Mouse (Mus musculus): ENCODE results near the gene Ccr10. TPM values are rescaled to one million over a fixed set of nuclear protein-coding genes. Genes with fewer than 3 reads are reported as not detected.

Ccr10 gene
- 0.16 TPM in 1 of 2 replicates, not detected in the other for polyA plus RNA-seq (2016; fragmentation: Nextera tagmentation; extraction: Ambion mirVana)

DNA sequence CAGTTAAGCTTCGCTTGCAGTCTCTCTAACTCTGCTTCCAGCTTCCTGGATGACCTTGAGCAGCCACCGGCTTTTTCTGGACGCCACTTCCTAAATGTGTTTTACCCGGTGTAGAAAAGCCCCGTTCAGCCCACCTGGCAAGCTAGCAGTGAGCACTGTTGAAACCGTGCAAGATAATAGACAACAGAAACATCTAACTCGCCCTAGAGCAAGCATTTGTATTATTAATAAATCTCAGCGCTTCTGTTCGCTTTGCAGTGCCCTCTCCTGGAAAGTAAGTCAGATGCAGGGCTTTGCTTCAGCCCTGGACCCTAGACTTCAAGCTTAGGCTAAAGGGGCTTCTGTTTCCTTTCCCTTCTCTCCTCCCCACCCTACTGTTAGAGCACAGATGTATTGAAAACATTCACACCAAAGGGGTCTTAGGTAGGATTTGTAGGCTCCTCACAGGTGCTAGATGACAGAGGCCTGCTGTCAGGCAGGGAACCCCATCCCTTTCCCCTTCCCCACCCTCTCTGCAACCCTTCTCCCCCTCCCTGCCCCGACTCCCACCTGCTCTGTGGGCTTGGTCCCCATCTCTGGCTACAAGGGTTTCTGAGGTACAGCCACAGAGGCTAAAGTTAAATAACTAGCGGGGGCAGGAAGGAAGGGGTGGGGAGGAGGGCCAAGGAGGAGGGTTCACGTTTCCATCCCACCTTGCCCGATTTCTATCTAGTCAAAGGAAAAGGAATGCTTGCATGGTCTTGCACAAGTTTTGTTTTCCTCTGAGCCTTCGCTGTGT is at the start of gene Ccr10:
Gene Ccr10 (minus strand): TSS at position 593 of the 778 bp plus-strand sequence.
- peak within 1 kb of the TSS; percentile 55 for H3K4me3 ChIP-seq
- peaks cover 81% of the 10 kb centered on the region for H3K4me1 ChIP-seq
- no peaks in the 10 kb centered on the region for H3K9me3 ChIP-seq
- peaks cover 85% of the 10 kb centered on the region for H3K27me3 ChIP-seq (replicated peaks; ENCODE audit: low read depth, poor library complexity, severe bottlenecking)
- no peak for DNase-seq (ENCODE audit: low spot score)
- no peaks in the 10 kb centered on the region for H3K36me3 ChIP-seq (replicated peaks)
- H3K27ac ChIP-seq (replicated peaks), result no peak within 1 kb of the TSS
- 20% methylated on average over 14 of the region's 14 CpGs for WGBS

DNA sequence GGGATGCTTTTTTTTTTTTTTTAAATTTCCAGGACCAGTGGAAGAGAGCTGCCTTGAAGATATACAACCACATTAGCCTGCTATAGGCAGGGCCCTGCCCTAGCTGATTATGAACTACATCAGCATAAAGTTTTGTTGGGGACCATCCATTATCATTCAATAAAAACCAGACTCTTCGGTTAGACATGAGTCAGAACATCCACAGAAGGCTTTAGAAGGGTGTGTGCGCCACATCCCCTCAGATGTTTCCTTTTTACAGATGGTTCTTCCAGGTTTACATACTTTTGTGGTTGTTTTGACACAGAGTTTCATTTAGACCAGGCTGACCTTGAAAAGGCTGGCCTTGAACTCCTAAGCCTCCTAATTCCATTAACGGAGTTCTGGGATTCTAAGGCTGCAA is 49.1 kb upstream of the Ccr10 start:
- no peak for DNase-seq (ENCODE audit: low spot score)
- Histone ChIP-seq H3K27me3 (replicated peaks; ENCODE audit: low read depth, poor library complexity, severe bottlenecking) (0 out of 2 replicates have a peak, but pooled peaks cover 5% of the 10 kb centered on the region), H3K27ac (replicated peaks) (no peak overlapping the region), H3K36me3 (replicated peaks) (no peaks in the 10 kb centered on the region), H3K9me3 (no peaks in the 10 kb centered on the region), H3K4me1 (peaks cover 19% of the 10 kb centered on the region), H3K4me3 (no peak overlapping the region)
- WGBS, result 95% methylated on average over 3 of the region's 3 CpGs

DNA sequence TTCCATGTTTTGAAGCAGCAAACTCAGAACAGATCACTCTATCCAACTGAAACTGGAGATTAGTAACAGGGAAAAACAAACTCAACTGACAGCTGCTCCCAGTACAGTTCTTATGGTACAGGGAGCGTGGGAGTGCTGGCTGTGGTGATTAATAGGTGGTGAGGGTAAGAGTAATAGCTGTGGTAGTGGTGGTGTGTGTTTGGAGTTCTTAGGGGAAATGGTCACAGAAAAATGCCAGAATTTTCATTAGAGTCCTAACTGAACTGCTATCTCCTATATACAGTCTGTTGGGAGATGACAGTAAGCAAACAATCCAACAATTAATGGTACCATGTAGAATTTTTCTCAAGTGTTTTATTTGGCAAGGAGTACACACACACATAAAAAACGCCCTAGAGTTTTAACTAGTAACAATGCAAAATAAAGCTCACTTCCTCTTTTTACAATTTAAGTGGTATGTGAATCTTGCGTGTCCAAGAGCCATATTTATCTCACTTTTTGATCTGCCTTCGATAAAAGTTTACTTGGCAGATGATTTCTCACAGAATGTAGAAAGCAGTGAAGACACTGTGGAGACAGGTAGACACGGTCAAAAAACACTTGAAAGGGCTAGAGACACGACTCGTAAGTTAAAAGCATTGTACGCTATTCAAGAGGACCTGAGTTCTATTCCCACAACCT is 46.2 kb upstream of the Ccr10 start:
- Histone ChIP-seq H3K9me3 (no peaks in the 10 kb centered on the region), H3K36me3 (replicated peaks) (no peaks in the 10 kb centered on the region), H3K4me3 (no peak overlapping the region), H3K4me1 (peaks cover 14% of the 10 kb centered on the region), H3K27ac (replicated peaks) (no peak overlapping the region), H3K27me3 (replicated peaks; ENCODE audit: low read depth, poor library complexity, severe bottlenecking) (no peaks in the 10 kb centered on the region)
- DNase-seq (ENCODE audit: low spot score), result no peak
- 89% methylated on average over 8 of the region's 8 CpGs for WGBS

DNA sequence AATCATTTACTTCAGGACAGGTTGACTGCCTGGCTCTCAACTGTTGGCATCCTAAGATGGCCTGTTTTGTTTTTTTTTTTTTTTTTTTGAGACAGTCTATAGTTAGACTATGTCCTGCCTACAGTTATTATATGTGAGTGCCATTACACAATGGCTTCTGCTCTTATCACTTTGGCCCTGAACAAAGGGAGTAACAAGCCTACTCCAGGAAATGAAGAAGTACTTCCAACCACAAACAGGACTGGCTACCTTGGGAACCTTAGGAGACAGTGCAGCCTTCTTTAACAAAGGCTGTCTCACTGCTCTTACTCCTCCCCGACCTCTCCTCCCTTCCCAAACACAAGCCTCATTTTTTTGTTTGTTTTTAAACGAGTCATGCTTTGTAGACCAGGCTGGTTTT is 45.6 kb upstream of the Ccr10 start:
- H3K27me3 ChIP-seq (replicated peaks; ENCODE audit: low read depth, poor library complexity, severe bottlenecking), result no peaks in the 10 kb centered on the region
- DNase-seq (ENCODE audit: low spot score), result no peak
- no peaks in the 10 kb centered on the region for H3K9me3 ChIP-seq
- H3K4me3 ChIP-seq, result no peak overlapping the region
- no peak overlapping the region for H3K27ac ChIP-seq (replicated peaks)
- H3K4me1 ChIP-seq, result peaks cover 8% of the 10 kb centered on the region; the same call in 1 of the 2 replicates
- 0 out of 2 replicates have a peak, but pooled peaks cover under 1% of the 10 kb centered on the region for H3K36me3 ChIP-seq (replicated peaks)
- WGBS, result 57% methylated on average over 2 of the region's 2 CpGs

DNA sequence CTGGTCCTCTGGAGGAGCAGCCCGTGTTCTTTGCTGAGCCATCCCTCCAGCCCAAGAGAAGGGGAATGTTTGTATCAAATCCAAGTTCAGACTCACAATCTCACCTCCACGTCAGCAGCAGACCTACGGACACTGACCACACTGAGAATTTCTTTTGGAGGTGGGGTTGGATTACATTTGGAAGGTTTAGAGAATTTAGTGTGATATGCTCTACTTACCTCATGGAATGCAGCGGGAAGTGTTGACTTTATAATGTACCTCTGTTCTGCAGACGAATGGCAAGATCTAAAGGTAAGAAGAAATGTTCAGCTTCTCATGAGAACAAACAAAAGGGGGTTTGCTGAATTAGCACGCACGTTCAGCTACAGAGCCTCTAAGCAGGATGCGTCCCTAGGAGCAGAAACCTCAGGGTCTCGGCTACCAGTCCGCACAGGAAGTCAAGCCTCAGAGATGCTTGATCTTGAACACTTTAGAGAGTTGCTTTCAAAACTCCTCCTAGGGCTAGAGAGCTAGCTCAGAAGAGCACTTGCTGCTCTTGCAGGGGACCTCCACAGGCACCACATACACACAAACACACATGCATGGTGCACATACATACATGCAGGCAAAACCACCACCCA is 43.3 kb upstream of the Ccr10 start:
- H3K9me3 ChIP-seq, result no peaks in the 10 kb centered on the region
- H3K4me1 ChIP-seq, result no peaks in the 10 kb centered on the region
- peaks cover 24% of the 10 kb centered on the region for H3K36me3 ChIP-seq (replicated peaks)
- DNase-seq (ENCODE audit: low spot score), result no peak
- 84% methylated on average over 10 of the region's 10 CpGs for WGBS
- H3K27me3 ChIP-seq (replicated peaks; ENCODE audit: low read depth, poor library complexity, severe bottlenecking), result no peaks in the 10 kb centered on the region
- H3K4me3 ChIP-seq, result no peak overlapping the region
- no peak overlapping the region for H3K27ac ChIP-seq (replicated peaks)

DNA sequence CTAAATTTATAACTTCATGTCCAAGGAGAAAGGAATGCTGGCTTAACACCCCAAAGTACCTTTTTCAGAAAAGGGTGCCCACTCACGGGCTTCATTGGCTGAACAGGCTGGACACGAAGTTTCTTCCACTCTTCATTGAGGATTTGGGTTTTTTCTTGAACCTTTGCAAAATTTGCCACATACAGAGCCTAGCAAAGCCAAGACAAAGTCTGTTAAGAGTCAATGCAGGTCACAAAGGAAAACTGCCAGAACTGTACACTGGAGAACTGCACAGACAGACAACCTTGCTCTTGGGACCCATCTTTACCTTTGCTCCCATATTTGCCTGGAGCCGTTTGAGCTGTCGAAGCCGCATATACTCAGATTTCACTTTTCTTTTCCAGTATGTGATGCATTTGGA is 41.7 kb upstream of the Ccr10 start:
- H3K4me1 ChIP-seq, result no peaks in the 10 kb centered on the region
- no peak overlapping the region for H3K4me3 ChIP-seq
- no peak for DNase-seq (ENCODE audit: low spot score)
- no peaks in the 10 kb centered on the region for H3K27me3 ChIP-seq (replicated peaks; ENCODE audit: low read depth, poor library complexity, severe bottlenecking)
- H3K36me3 ChIP-seq (replicated peaks), result peaks cover 35% of the 10 kb centered on the region
- WGBS, result 84% methylated on average over 5 of the region's 5 CpGs
- H3K27ac ChIP-seq (replicated peaks), result no peak overlapping the region
- H3K9me3 ChIP-seq, result no peaks in the 10 kb centered on the region

DNA sequence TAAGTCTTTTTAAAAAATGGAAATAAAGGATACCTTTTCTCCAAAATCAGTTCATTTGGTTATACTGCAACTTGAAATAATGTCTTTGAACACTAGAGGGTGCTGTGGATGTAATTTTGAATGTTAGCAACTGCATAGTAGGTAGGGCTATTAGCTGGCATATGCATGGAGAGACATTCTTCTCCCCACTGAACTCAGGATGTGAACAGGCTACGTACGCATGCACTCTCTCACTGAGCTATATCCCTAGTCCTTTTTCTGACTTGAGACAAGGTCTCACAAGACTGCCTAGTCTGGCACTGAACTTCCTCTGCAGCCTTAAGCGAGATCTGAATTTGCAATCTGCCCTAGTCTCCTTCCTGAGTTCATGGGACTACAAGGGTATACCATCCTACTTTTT is 36.7 kb upstream of the Ccr10 start:
- no peak overlapping the region for H3K4me3 ChIP-seq
- DNase-seq (ENCODE audit: low spot score), result no peak
- no peaks in the 10 kb centered on the region for H3K27me3 ChIP-seq (replicated peaks; ENCODE audit: low read depth, poor library complexity, severe bottlenecking)
- no peaks in the 10 kb centered on the region for H3K4me1 ChIP-seq
- no peaks in the 10 kb centered on the region for H3K9me3 ChIP-seq
- WGBS, result 55% methylated on average over 3 of the region's 3 CpGs
- H3K36me3 ChIP-seq (replicated peaks), result peaks cover 63% of the 10 kb centered on the region
- H3K27ac ChIP-seq (replicated peaks), result no peak overlapping the region

DNA sequence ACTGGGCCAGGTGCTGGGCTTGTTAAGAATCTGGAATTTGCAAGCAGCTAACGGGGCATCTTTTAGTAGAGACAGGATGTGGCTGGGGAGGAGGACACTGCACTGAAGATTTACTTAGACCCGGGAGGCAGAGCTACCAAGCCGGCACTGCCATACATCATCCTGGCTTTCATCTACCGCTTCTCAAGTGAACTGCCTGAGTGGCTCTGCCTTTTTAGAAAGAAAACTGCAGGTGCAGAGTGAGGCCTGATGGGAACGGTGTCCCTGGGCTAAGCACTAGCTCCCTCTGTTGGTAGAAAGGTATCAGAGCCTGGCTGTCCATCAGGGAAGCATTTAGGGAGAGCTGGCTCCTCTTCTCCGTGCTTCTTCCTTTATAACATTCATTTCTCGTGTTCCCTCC is 25.7 kb upstream of the Ccr10 start:
- Histone ChIP-seq H3K9me3 (no peaks in the 10 kb centered on the region), H3K27me3 (replicated peaks; ENCODE audit: low read depth, poor library complexity, severe bottlenecking) (no peaks in the 10 kb centered on the region), H3K4me1 (no peaks in the 10 kb centered on the region), H3K27ac (replicated peaks) (no peak overlapping the region), H3K36me3 (replicated peaks) (peaks cover 79% of the 10 kb centered on the region), H3K4me3 (no peak overlapping the region)
- DNase-seq (ENCODE audit: low spot score), result no peak
- 35% methylated on average over 7 of the region's 7 CpGs for WGBS

DNA sequence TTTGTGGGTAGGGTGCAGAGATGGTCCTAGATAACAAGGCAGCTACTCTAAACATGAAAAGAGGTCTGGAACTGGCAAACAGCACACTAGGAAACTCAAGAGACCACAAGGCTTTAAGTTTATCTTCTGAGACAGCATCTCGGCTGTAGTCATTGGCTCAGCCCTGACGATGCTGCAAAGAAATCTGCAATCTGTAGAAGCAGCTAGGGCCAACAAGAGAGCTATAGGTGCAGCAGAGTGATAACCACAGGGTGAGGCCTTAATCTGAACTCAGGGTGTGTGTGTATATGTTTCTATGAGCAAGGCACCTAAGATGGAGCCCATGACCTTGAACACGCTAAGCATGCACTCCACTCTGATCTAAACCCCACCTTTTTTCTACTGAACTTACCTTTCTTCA is 24.3 kb upstream of the Ccr10 start:
- H3K4me3 ChIP-seq, result no peak overlapping the region
- H3K27me3 ChIP-seq (replicated peaks; ENCODE audit: low read depth, poor library complexity, severe bottlenecking), result no peaks in the 10 kb centered on the region
- 89% methylated on average over 3 of the region's 3 CpGs for WGBS
- no peak overlapping the region for H3K27ac ChIP-seq (replicated peaks)
- H3K4me1 ChIP-seq, result no peaks in the 10 kb centered on the region
- DNase-seq (ENCODE audit: low spot score), result no peak
- no peaks in the 10 kb centered on the region for H3K9me3 ChIP-seq
- H3K36me3 ChIP-seq (replicated peaks), result peaks cover 82% of the 10 kb centered on the region

DNA sequence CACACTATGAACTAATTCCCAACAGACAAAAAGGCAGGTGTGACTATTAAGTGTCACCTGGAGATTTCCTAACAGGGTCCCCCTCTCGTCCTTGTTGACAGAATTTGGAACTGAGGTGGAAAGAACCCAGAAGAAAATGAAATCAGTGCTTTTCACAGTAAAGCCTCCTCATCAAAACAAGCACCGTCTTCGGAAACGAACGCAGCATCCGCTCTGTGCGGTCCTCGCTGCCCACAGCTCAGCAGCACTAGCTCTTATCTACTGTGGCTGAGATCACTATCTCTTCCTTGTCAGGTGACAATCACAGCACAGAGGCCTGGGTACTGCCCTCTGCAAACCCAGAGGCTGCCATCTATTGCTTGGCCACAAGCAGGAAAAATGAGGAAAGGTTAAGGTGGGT is 20.9 kb upstream of the Ccr10 start:
- no peaks in the 10 kb centered on the region for H3K9me3 ChIP-seq
- no peak overlapping the region for H3K4me3 ChIP-seq
- 94% methylated on average over 8 of the region's 8 CpGs for WGBS
- peaks cover 6% of the 10 kb centered on the region for H3K4me1 ChIP-seq
- no peaks in the 10 kb centered on the region for H3K27me3 ChIP-seq (replicated peaks; ENCODE audit: low read depth, poor library complexity, severe bottlenecking)
- H3K36me3 ChIP-seq (replicated peaks), result peaks cover 84% of the 10 kb centered on the region
- no peak for DNase-seq (ENCODE audit: low spot score)
- H3K27ac ChIP-seq (replicated peaks), result no peak overlapping the region

DNA sequence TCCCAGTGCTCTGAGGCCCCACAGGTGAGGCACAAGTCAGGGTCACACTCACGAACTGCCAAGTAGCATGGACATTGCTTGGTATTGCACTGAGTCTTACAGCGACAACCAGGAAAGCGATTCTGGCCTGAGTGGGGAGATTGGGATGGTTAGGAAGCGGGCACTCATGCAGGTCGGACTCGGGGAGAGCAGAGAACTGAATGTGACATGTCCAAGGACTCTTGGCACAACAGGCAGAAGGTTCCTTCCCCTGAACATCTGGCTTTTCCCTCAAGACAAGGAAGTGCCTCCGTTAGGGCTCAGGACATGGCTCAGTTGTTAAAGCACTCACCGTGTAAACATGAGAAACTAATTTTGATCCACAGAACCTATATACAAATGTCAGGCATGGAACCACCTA is 20.3 kb upstream of the Ccr10 start:
- 87% methylated on average over 8 of the region's 8 CpGs for WGBS

DNA sequence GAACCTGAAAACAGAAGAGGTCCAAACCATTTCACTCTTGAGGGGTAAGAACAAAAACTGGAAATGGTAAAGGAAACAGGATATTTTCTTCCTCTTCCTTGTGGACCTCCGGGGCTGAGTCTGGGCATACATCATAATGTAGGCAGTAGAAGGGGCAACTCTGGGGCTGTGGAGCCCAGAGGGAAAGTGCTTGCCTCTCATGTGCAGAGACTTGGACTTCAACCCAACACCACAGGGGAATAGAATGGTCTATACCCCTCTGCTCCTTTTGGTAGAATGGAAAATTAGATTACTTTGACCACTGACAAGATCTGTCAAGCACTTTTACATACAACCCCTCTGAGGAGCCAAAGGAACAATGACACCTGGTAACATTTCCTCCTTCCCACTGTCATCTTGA is 19.9 kb upstream of the Ccr10 start:
- no peaks in the 10 kb centered on the region for H3K27me3 ChIP-seq (replicated peaks; ENCODE audit: low read depth, poor library complexity, severe bottlenecking)
- no peak overlapping the region for H3K27ac ChIP-seq (replicated peaks)
- WGBS, result 80% methylated on average over 1 of the region's 1 CpGs
- H3K4me3 ChIP-seq, result no peak overlapping the region
- no peaks in the 10 kb centered on the region for H3K9me3 ChIP-seq
- H3K4me1 ChIP-seq, result peaks cover 17% of the 10 kb centered on the region
- no peak for DNase-seq (ENCODE audit: low spot score)
- H3K36me3 ChIP-seq (replicated peaks), result peaks cover 74% of the 10 kb centered on the region

More for the DNA sequence above, 20.3 kb upstream of the Ccr10 start:
- H3K27ac ChIP-seq (replicated peaks), result no peak overlapping the region
- H3K4me3 ChIP-seq, result no peak overlapping the region
- no peak for DNase-seq (ENCODE audit: low spot score)
- no peaks in the 10 kb centered on the region for H3K27me3 ChIP-seq (replicated peaks; ENCODE audit: low read depth, poor library complexity, severe bottlenecking)
- H3K9me3 ChIP-seq, result no peaks in the 10 kb centered on the region
- H3K36me3 ChIP-seq (replicated peaks), result peaks cover 79% of the 10 kb centered on the region
- H3K4me1 ChIP-seq, result peaks cover 12% of the 10 kb centered on the region

Data from embryonic facial prominence, embryonic 10.5 days (tissue).